Mouse (Mus musculus) lung, adult 2 months (tissue): ENCODE measurements around the gene Grb7.

Source experiments
- CTCF ChIP-seq: fragments of 200-500 bp; IDR thresholded peaks from 2 replicates; pipeline ENCODE4 v1.5.1; 2011; ENCODE audit warnings: mild to moderate bottlenecking, low read length, control low read depth; ENCODE audit not compliant: insufficient read depth
- POLR2A ChIP-seq: fragments of 200-500 bp; IDR thresholded peaks from 2 replicates; pipeline ENCODE4 v1.6.1; 2011; ENCODE audit warnings: low read depth, mild to moderate bottlenecking, control low read depth, low read length, borderline replicate concordance; ENCODE audit errors: extremely low read depth

- TF ChIP-seq CTCF (no peak), POLR2A (no peak)
Measured at GRCm38 (mm10) chr11:98418273-98418672, 27.9 kb upstream of the Grb7 start.
